Mouse (Mus musculus): ENCODE results near the gene Aunip. TPM values are rescaled to one million over a fixed set of nuclear protein-coding genes. Genes with fewer than 3 reads are reported as not detected.
A peak's percentile ranks its signal among the peaks of the same experiment; 100 is the strongest.

Gene Aunip
- total and polyA plus RNA-seq, 2 experiments from 2014 or later = 1.8 to 3.1 TPM

- DNase-seq (ENCODE audit: low spot score) = no peak
- Histone ChIP-seq H3K4me1 (ENCODE audit: control insufficient read depth, insufficient read depth) (0 out of 2 replicates have a peak, but pooled peaks cover 7% of the 10 kb centered on the region), H3K27ac (ENCODE audit: low read depth) (no peak overlapping the region), H3K36me3 (replicated peaks; ENCODE audit: control insufficient read depth, insufficient read depth, low read length) (peaks cover 50% of the 10 kb centered on the region), H3K27me3 (ENCODE audit: control insufficient read depth, insufficient read depth, low read length) (no peaks in the 10 kb centered on the region), H3K4me2 (ENCODE audit: low read depth, low read length) (no peak overlapping the region), H3K9me3 (replicated peaks; ENCODE audit: control insufficient read depth, low read length) (no peaks in the 10 kb centered on the region), H3K9ac (replicated peaks; ENCODE audit: low read depth, low read length) (no peak overlapping the region), H3K4me3 (ENCODE audit: low read depth, low read length) (no peak overlapping the region)
- 85% methylated on average over 4 of the region's 4 CpGs for WGBS
- ATAC-seq (ENCODE audit: insufficient read depth, low read depth) = no peak
- no peak for TF ChIP-seq EP300 (IDR thresholded peaks at IDR 0.05; ENCODE audit: low read depth)
- no peak for TF ChIP-seq CTCF (IDR thresholded peaks at IDR 0.05; ENCODE audit: low read depth)
Measured at GRCm38 (mm10) chr4:134473764-134474163, 37.0 kb upstream of the Aunip start.

GRCm38 (mm10) chr4:134474240-134474639 is 36.6 kb upstream of the Aunip start:
- Histone ChIP-seq H3K36me3 (replicated peaks; ENCODE audit: control insufficient read depth, insufficient read depth, low read length) (peaks cover 50% of the 10 kb centered on the region), H3K9ac (replicated peaks; ENCODE audit: low read depth, low read length) (no peak overlapping the region), H3K4me1 (ENCODE audit: control insufficient read depth, insufficient read depth) (0 out of 2 replicates have a peak, but pooled peaks cover 7% of the 10 kb centered on the region), H3K9me3 (replicated peaks; ENCODE audit: control insufficient read depth, low read length) (no peaks in the 10 kb centered on the region), H3K27ac (ENCODE audit: low read depth) (no peak overlapping the region), H3K4me2 (ENCODE audit: low read depth, low read length) (no peak overlapping the region), H3K27me3 (ENCODE audit: control insufficient read depth, insufficient read depth, low read length) (no peaks in the 10 kb centered on the region), H3K4me3 (ENCODE audit: low read depth, low read length) (no peak overlapping the region)
- TF ChIP-seq CTCF (IDR thresholded peaks at IDR 0.05; ENCODE audit: low read depth) (no peak), EP300 (IDR thresholded peaks at IDR 0.05; ENCODE audit: low read depth) (no peak)
- 71% methylated on average over 8 of the region's 8 CpGs for WGBS
- no peak for ATAC-seq (ENCODE audit: insufficient read depth, low read depth)
- DNase-seq (ENCODE audit: low spot score) = no peak

GRCm38 (mm10) chr4:134476899-134477298 is 33.9 kb upstream of the Aunip start:
- Histone ChIP-seq H3K4me3 (ENCODE audit: low read depth, low read length) (no peak overlapping the region), H3K27ac (ENCODE audit: low read depth) (no peak overlapping the region), H3K36me3 (replicated peaks; ENCODE audit: control insufficient read depth, insufficient read depth, low read length) (peaks cover 37% of the 10 kb centered on the region), H3K4me2 (ENCODE audit: low read depth, low read length) (no peak overlapping the region), H3K27me3 (ENCODE audit: control insufficient read depth, insufficient read depth, low read length) (no peaks in the 10 kb centered on the region), H3K4me1 (ENCODE audit: control insufficient read depth, insufficient read depth) (no peaks in the 10 kb centered on the region), H3K9me3 (replicated peaks; ENCODE audit: control insufficient read depth, low read length) (no peaks in the 10 kb centered on the region), H3K9ac (replicated peaks; ENCODE audit: low read depth, low read length) (no peak overlapping the region)
- no peak for ATAC-seq (ENCODE audit: insufficient read depth, low read depth)
- no peak for TF ChIP-seq CTCF (IDR thresholded peaks at IDR 0.05; ENCODE audit: low read depth)
- no peak for TF ChIP-seq EP300 (IDR thresholded peaks at IDR 0.05; ENCODE audit: low read depth)
- DNase-seq (ENCODE audit: low spot score) = no peak
- WGBS = 88% methylated on average over 8 of the region's 8 CpGs

- 3% methylated on average over 9 of the region's 9 CpGs for WGBS
- Histone ChIP-seq H3K27me3 (ENCODE audit: control insufficient read depth, insufficient read depth, low read length) (no peaks in the 10 kb centered on the region), H3K27ac (ENCODE audit: low read depth) (no peak overlapping the region), H3K4me3 (ENCODE audit: low read depth, low read length) (no peak overlapping the region), H3K9ac (replicated peaks; ENCODE audit: low read depth, low read length) (no peak overlapping the region), H3K4me2 (ENCODE audit: low read depth, low read length) (no peak overlapping the region), H3K4me1 (ENCODE audit: control insufficient read depth, insufficient read depth) (no peaks in the 10 kb centered on the region), H3K36me3 (replicated peaks; ENCODE audit: control insufficient read depth, insufficient read depth, low read length) (peaks cover 26% of the 10 kb centered on the region), H3K9me3 (replicated peaks; ENCODE audit: control insufficient read depth, low read length) (no peaks in the 10 kb centered on the region)
- peak; percentile 80 for ATAC-seq (ENCODE audit: insufficient read depth, low read depth)
- TF ChIP-seq EP300 (IDR thresholded peaks at IDR 0.05; ENCODE audit: low read depth) (no peak), CTCF (IDR thresholded peaks at IDR 0.05; ENCODE audit: low read depth) (peak; percentile 100)
- DNase-seq (ENCODE audit: low spot score) = peak; percentile 81
Measured at GRCm38 (mm10) chr4:134478031-134478430, 32.8 kb upstream of the Aunip start.

DNA sequence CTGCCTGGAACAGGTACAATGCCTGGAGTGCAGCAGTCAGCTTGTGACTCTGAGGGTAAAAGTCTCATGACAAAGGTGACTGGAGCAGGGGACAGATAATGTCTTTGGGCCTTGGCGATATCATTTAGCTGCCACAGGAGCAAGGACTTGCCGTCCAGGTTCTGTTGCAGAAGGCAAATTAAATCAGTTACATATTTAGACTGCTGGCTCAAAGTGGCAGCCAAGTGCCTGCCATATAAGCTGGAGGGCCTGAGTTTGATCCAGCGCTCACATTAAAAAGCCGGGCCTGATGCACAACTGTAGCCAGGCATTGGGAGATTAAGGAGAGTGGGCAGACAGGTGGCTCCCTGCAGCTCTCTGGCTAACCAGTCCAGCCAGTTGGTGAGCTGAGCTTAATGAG is 31.0 kb upstream of the Aunip start:
- no peaks in the 10 kb centered on the region for H3K4me1 ChIP-seq (ENCODE audit: control insufficient read depth, insufficient read depth)

DNA sequence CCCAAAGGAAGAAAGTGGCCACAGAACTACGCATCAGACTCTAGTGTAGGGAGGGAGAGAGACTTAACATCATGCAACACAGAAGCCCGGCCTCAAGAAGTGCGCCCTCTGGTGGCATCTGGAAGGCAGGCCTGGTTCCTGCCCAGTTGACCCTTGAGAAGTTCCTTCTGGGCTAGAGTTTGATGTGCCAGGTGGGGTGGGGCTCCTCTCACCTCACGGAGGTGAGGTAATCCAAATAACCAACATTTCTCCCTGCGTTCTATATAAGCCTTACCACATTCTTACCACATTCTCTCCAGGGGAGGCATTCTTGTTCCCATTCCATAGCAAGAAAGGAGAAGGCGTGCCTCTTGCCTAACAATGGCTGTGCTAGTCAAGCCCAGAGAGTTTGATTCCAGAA is 29.9 kb upstream of the Aunip start:
- H3K9me3 ChIP-seq (replicated peaks; ENCODE audit: control insufficient read depth, low read length) = no peaks in the 10 kb centered on the region
- no peak for TF ChIP-seq EP300 (IDR thresholded peaks at IDR 0.05; ENCODE audit: low read depth)
- TF ChIP-seq CTCF (IDR thresholded peaks at IDR 0.05; ENCODE audit: low read depth) = peak; percentile 83
- H3K27me3 ChIP-seq (ENCODE audit: control insufficient read depth, insufficient read depth, low read length) = no peaks in the 10 kb centered on the region
- H3K9ac ChIP-seq (replicated peaks; ENCODE audit: low read depth, low read length) = no peak overlapping the region
- H3K4me1 ChIP-seq (ENCODE audit: control insufficient read depth, insufficient read depth) = no peaks in the 10 kb centered on the region
- peaks cover 2% of the 10 kb centered on the region; the same call in 1 of the 2 replicates for H3K36me3 ChIP-seq (replicated peaks; ENCODE audit: control insufficient read depth, insufficient read depth, low read length)
- DNase-seq (ENCODE audit: low spot score) (peak; percentile 72), ATAC-seq (ENCODE audit: insufficient read depth, low read depth) (0 out of 2 replicates have a peak, but pooled peaks have one; percentile 24)
- WGBS = 25% methylated on average over 6 of the region's 6 CpGs
- no peak overlapping the region for H3K4me3 ChIP-seq (ENCODE audit: low read depth, low read length)
- no peak overlapping the region for H3K4me2 ChIP-seq (ENCODE audit: low read depth, low read length)
- H3K27ac ChIP-seq (ENCODE audit: low read depth) = no peak overlapping the region

More for the DNA sequence above, 31.0 kb upstream of the Aunip start:
- DNase-seq (ENCODE audit: low spot score) = no peak
- H3K36me3 ChIP-seq (replicated peaks; ENCODE audit: control insufficient read depth, insufficient read depth, low read length) = peaks cover 11% of the 10 kb centered on the region
- H3K27me3 ChIP-seq (ENCODE audit: control insufficient read depth, insufficient read depth, low read length) = no peaks in the 10 kb centered on the region
- WGBS = 57% methylated on average over 4 of the region's 4 CpGs
- H3K27ac ChIP-seq (ENCODE audit: low read depth) = no peak overlapping the region
- no peak overlapping the region for H3K4me3 ChIP-seq (ENCODE audit: low read depth, low read length)
- H3K4me2 ChIP-seq (ENCODE audit: low read depth, low read length) = no peak overlapping the region
- no peaks in the 10 kb centered on the region for H3K9me3 ChIP-seq (replicated peaks; ENCODE audit: control insufficient read depth, low read length)
- ATAC-seq (ENCODE audit: insufficient read depth, low read depth) = no peak
- TF ChIP-seq CTCF (IDR thresholded peaks at IDR 0.05; ENCODE audit: low read depth) = no peak
- H3K9ac ChIP-seq (replicated peaks; ENCODE audit: low read depth, low read length) = no peak overlapping the region
